ENCODE assay signal across 16 mouse cellular contexts in the genomic region with DNA sequence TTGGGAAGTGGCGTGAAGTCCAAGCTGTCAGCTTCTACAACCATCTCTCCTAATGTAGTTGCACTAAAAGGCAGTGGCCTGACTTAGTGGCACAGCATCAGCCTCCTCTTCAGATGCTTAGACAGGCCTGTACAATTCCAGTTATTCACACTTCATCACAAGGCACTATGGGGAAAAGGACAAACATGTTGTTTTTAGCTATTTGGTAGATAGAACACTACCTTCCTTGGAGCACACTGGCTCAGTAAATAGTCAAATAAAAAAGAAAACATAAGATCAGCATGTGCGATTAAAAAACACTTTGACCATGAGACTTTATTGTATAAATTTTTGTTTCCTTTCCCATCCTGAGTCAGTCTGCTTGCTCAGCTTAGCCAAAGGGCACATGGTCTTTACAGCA.
"Had no signal": no experiment of that assay in that cellular context is flagged by ENCODE, and none has a peak within 500 bp of the region (broad histone marks: within the 10 kb centered on the region; RNA-seq: fewer than 3 reads in every experiment).

No protein-coding gene starts in this region.

- H3K4me3 ChIP-seq: liver, embryonic 13.5 days; liver, embryonic 15.5 days; megakaryocyte, embryonic 14.5 days; midbrain, embryonic 13.5 days; midbrain, embryonic 15.5 days; neural tube, embryonic 12.5 days; stomach, embryonic 15.5 days had no signal

- H3K4me2 ChIP-seq: liver, embryonic 13.5 days; liver, embryonic 15.5 days; lung, embryonic 14.5 days; midbrain, embryonic 11.5 days; midbrain, embryonic 13.5 days; midbrain, embryonic 15.5 days; neural tube, embryonic 12.5 days; stomach, embryonic 15.5 days had no signal

- H3K27me3 ChIP-seq: liver, embryonic 13.5 days; liver, embryonic 15.5 days; megakaryocyte, embryonic 14.5 days; midbrain, embryonic 13.5 days; midbrain, embryonic 15.5 days; neural tube, embryonic 12.5 days; stomach, embryonic 15.5 days had no signal

- H3K9ac ChIP-seq: liver, embryonic 13.5 days; liver, embryonic 15.5 days; liver, postnatal 0 days; lung, embryonic 14.5 days; midbrain, embryonic 13.5 days; midbrain, embryonic 15.5 days; neural tube, embryonic 12.5 days; stomach, embryonic 15.5 days had no signal

- H3K36me3 ChIP-seq: liver, embryonic 13.5 days; liver, embryonic 15.5 days; midbrain, embryonic 13.5 days; midbrain, embryonic 15.5 days; neural tube, embryonic 12.5 days; stomach, embryonic 15.5 days had no signal

- H3K4me1 ChIP-seq: liver, embryonic 13.5 days; liver, embryonic 15.5 days; megakaryocyte, embryonic 14.5 days; midbrain, embryonic 13.5 days; midbrain, embryonic 15.5 days; neural tube, embryonic 12.5 days; stomach, embryonic 15.5 days had no signal

- DNase-seq: liver, embryonic 13.5 days; liver, postnatal 0 days; lung, embryonic 14.5 days; right cerebral cortex, postnatal 14 days; thymus, adult 2 months; thymus, postnatal 25 days; thymus, postnatal 4 days had no signal

- H3K27ac ChIP-seq: liver, embryonic 13.5 days; liver, embryonic 15.5 days; macrophage; midbrain, embryonic 13.5 days; midbrain, embryonic 15.5 days; neural tube, embryonic 12.5 days; stomach, embryonic 15.5 days; stomach, postnatal 0 days had no signal

- ATAC-seq: liver, postnatal 0 days; midbrain, embryonic 13.5 days; midbrain, embryonic 15.5 days had no signal

- H3K9me3 ChIP-seq: liver, embryonic 13.5 days; liver, embryonic 15.5 days; megakaryocyte, embryonic 14.5 days; midbrain, embryonic 13.5 days; midbrain, embryonic 15.5 days; neural tube, embryonic 12.5 days; stomach, embryonic 15.5 days had no signal
